Mouse (Mus musculus) left cerebral cortex, adult 9 months (tissue): ENCODE measurements around the gene Gadd45b.

Source experiments
- DNase-seq, 2 experiments: peaks; one replicate each; pipeline ENCODE4 v3.0.0; 2022; ENCODE audit warnings: low spot score in 2 of 2

The Gadd45b gene

GRCm38 (mm10) chr10:80956385-80956784 is 26.5 kb downstream of the Gadd45b start:
- no peak for DNase-seq

GRCm38 (mm10) chr10:80956901-80957300 is 27.0 kb downstream of the Gadd45b start:
- DNase-seq: no peak

GRCm38 (mm10) chr10:80957791-80958190 is 27.9 kb downstream of the Gadd45b start:
- DNase-seq: no peak

- DNase-seq: no peak
Measured at GRCm38 (mm10) chr10:80958979-80959637, 29.2 kb downstream of the Gadd45b start.

- DNase-seq: no peak
Measured at GRCm38 (mm10) chr10:80960551-80961508, 31.0 kb downstream of the Gadd45b start.

GRCm38 (mm10) chr10:80962051-80962472 is 32.2 kb downstream of the Gadd45b start:
- no peak for DNase-seq

GRCm38 (mm10) chr10:80962585-80962984 is 32.7 kb downstream of the Gadd45b start:
- no peak for DNase-seq

- DNase-seq: peak; percentile 36 to 42
Measured at GRCm38 (mm10) chr10:80963031-80963975, 33.4 kb downstream of the Gadd45b start.

- DNase-seq: no peak
Measured at GRCm38 (mm10) chr10:80966296-80966695, 36.4 kb downstream of the Gadd45b start.

GRCm38 (mm10) chr10:80967101-80967656 is 37.3 kb downstream of the Gadd45b start:
- no peak for DNase-seq

- no peak for DNase-seq
Measured at GRCm38 (mm10) chr10:80968106-80968505, 38.2 kb downstream of the Gadd45b start.

GRCm38 (mm10) chr10:80969298-80969697 is 39.4 kb downstream of the Gadd45b start:
- DNase-seq: no peak

- DNase-seq: no peak
Measured at GRCm38 (mm10) chr10:80970159-80970558, 40.3 kb downstream of the Gadd45b start.

- DNase-seq: no peak
Measured at GRCm38 (mm10) chr10:80971533-80971932, 41.7 kb downstream of the Gadd45b start.

- DNase-seq: no peak
Measured at GRCm38 (mm10) chr10:80972071-80972987, 42.5 kb downstream of the Gadd45b start.

GRCm38 (mm10) chr10:80973722-80974121 is 43.8 kb downstream of the Gadd45b start:
- no peak for DNase-seq

- no peak for DNase-seq
Measured at GRCm38 (mm10) chr10:80975478-80975877, 45.6 kb downstream of the Gadd45b start.

GRCm38 (mm10) chr10:80981564-80982112 is 51.8 kb downstream of the Gadd45b start:
- no peak for DNase-seq
